Mouse (Mus musculus): ENCODE results near the gene Mgat5.

DNA sequence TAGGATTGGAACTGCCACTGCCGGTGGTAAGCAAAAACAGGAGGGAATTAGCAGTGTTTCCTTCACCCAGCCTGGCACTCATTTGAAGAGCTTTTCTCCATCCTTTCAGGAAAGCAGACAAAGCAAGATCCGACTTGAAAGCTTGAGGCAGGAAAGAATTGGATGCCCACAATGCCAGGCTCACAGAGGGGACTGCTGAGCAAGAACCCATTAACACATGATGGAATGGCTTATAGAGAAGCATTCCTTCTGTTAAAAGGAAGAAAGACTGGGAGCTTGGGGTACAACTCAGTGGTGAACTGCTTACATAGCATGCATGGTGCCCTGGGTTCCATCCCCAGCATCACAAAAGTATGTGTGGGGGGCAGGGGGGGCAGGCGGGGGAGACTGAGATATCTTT is 80.2 kb downstream of the Mgat5 start:
- TF ChIP-seq POLR2A (IDR thresholded peaks at IDR 0.05; ENCODE audit: low read depth, low read length) = no peak
- no peak for TF ChIP-seq CTCF (IDR thresholded peaks at IDR 0.05; ENCODE audit: extremely low read depth, insufficient read length, insufficient replicate concordance, low read depth, low read length)

Data from small intestine, adult 2 months (tissue).